Mouse (Mus musculus) liver, adult (tissue): Measurements from ENCODE around the gene Arhgap42.

ENCODE experiments used
- GATA4 ChIP-seq: IDR thresholded peaks from 2 replicates; pipeline ENCODE4 v1.6.1; 2014; ENCODE audit warnings: mild to moderate bottlenecking, low read length; ENCODE audit not compliant: insufficient replicate concordance

The Arhgap42 gene

DNA sequence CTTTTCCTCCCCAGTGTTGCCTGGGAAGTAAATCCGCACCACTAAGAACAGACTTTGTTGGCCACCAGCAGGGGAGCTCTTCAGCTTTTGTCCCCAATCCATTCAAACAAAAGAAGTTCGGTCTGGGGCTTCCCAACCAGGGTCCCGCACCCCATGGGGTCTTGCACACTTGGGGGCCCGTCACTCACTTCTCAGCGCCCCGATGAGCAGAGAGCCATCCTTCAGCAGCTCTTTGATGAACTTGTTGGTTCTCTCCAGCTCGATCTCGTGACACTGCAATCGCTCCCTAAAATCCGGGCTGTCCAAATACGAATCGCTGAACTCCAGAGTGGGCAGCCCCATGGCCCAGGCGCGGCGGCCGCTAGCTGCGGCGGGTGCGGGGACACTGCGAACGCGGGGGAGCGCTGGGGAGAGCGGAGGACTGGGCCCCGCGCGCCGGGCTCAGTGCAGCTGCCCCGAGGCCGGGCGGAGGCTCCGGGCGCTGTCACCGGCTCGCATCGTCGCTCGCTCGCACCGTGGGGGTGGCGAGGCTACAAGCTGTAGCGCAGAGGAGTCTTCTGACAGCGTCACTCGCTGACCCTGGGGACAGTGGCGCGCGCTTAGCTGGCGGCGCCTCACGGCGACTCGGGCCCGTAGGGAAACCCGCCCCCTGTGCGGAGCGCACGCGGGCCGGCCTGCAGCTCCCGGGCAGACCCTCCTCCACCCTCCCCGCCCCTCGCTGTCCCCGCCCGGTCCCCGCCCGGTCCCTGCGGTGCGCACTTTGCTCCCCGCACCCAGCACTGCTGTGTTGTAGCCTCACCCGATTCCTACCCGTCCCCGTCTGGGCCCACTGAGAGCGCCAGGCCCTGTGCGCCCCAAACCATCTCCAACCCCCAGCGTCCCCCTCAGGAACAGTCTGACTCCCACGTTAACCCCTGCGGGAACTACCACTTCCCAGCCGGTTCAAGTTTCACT is at the start of gene Arhgap42:
Gene Arhgap42, minus strand, starts transcription at position 664 of the 954 bp plus-strand sequence.
- no peak; the same call in 1 of the 2 replicates for TF ChIP-seq GATA4

DNA sequence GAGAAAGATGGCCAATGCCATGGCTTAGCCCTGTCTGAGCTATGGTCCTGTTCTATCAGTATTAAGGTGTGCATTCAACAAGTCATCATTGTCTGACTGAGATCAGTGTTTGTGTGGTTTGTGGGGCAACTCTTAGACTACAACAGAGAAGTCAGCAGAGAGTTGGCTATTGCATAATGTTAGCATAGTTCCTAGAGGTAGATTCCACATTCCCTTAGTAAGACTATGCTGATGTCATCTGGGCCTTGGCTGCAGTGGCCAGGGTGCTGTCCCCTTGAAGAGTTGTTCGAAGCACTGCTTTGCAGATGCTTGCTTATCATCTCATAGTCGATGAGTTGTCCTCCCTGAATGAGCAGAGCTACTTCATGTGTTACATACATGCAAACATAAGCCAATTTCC is 49.2 kb upstream of the Arhgap42 start:
- no peak for TF ChIP-seq GATA4

DNA sequence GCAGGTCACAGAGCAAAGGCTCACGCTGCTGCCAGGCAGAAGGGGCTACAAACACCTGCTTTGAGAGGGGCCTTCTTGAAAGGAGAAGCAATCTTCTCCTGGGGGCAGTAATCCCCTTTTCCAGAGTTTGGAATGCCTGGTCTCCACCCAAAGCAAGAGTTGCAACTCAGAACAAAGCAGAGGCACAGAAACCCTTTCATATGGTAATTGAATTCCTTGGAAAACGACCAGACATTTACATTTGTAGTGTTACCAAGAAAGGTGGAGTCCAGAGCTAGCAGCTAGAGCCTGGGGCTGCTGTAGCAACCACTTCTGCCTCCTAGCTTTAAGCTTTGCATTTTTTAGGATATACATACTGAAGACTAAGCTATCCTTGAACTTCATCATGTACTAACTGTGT is 30.4 kb upstream of the Arhgap42 start:
- no peak for TF ChIP-seq GATA4

DNA sequence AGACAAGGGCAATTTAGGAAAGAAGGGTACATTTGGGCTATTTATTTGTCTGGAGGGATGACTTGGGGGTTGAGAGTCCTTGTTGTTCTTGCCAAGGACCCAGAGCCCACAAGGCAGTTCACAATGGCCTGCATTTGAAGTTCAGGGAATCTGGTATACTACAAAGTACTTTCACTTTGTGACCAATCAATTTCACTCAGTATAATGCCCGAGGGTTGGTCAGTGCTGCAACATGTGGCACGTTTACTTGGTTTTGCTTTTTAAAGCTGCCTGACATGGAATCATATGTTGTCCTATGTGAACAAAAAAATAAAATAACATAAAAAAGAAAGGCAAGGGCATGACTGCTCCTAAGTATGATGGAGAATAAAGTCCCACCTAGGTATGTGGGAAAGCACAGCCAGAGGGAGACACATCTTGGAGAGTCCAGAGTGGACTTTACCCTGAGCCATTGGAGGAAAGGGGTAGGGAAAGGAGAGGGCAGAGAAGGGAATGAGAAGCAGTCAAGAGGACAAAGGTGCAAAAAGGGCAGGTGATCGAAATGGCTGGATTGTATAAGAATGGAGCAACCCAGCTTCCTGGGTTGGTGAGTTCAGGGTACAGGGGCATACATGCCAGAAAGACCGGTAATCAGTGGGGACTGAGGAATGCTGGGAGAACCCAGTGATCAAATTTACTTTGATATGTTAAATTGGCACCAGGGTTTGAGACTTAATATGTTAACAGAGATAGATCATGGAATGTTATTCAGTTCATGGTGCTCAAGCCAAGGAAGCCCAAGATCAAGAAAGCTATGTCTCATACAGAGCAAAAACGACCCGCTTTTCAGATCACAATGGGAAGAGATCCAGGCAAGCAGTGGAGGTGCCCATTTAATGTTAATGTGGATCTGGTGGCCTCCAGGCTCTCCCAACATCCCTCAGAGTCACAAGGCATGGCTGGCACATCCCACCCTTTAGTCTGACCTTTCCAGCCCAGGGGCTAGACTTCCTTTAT is 29.0 kb upstream of the Arhgap42 start:
- TF ChIP-seq GATA4, result no peak

DNA sequence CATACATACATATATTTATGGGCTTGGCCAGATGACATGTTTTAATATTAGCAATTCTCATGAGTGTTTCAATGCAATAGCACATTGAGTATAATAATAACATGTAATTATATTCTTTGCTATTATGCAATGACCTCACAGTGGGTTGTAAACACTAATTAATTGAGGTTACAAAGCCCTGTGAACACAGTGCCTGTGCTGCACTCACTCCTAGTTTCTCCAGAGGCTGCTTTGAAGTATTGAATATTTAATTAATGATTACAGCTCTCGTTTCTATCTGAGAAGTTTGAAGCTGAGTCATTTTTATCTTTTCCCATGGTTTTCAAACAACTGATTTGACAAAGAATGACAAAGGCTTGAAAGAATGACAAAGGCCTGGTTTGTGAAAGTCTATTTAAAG is 24.6 kb upstream of the Arhgap42 start:
- no peak for TF ChIP-seq GATA4

DNA sequence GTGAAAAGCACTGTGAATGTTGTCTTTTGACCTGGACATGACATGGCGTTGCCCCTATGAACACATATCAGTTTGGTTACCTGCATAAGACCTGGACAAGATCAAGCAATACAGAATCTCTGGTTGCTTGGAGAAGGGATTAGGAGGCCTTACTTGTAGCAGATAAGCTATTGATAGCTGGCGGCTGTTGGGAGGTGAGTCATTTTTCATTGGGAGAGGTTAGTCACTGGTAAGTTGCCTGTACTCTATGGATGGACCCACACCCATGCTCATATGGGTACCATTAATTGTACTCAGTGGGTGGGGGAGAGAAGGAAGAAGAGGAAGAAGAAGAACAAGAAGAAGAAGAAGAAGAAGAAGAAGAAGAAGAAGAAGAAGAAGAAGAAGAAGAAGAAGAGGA is 23.6 kb upstream of the Arhgap42 start:
- no peak for TF ChIP-seq GATA4

DNA sequence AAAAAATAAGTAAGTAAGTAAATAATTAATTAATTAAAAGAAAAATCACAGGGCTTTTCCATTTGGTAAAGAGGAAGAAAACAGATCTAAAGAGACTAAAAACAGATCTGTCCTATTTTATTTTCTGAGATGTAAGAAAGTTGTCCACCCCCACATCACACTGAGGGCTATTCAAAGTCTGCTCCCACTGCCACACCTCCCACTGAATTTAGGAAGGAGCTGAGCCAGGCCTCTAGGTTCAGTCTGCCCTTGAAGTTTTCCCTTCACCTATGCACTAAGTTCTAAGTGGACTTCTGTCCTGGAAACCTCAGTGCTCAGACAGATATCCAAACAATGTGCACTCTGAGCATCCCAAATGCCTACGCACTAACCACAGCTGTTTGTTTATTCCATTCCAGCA is 15.9 kb upstream of the Arhgap42 start:
- TF ChIP-seq GATA4, result no peak

DNA sequence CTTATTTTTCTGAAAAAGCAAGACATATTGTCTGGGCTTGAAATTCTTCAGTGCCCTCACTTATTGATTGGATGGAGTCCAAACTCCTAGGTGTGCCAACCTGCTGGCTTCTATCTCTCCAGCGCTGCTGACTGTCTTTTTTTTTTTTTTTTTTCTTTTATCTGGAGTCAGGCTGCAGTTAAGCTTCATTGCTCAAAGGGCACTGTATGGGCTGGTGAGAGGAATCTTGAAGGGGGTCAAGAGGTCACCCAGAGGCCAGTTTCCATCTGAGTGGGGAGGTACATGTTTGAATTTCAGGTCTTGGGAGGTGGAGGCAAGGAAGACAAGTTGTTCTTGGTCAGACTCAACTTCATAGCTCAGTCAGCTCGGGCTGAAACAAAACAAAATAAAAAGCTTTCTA is 9.6 kb upstream of the Arhgap42 start:
- no peak for TF ChIP-seq GATA4

DNA sequence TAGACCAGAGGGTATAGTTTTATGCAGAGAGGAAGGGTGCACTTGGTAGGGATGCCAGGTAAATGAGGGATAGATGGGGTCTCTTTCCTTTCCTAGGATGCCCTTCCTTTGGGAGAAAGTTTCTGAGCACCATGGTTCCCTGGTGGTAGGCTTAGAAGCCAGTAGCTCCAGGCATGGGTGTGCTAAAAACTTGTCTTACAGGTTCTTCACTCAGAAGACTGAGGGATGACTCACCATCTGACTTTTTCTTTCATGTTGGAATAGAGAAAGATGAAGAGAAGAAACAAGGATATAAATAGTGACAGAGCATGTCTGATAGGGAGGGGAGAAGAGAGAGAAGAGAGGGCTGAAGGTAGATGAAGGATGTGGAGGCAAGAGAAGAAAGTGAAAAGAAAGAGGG is 7.1 kb upstream of the Arhgap42 start:
- TF ChIP-seq GATA4, result no peak

DNA sequence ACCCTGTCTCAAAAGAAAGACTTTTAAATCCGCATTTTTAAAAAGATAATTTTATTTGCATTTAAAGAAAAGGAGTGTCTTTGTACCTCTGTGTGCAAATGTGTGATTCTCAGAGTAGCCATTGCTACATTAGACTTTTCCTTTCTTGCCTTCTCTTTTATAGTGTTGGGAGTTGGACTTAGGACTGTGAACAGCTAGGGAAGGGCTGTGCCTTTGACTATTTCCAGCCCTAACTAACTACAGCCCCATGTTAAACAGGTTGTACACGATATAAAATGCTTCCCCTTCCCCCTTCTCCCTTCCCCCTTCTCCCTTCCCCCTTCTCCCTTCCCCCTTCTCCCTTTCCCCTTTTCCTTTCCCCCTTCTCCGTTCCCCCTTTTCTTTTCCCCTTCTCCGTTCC is 4.9 kb upstream of the Arhgap42 start:
- TF ChIP-seq GATA4, result no peak

DNA sequence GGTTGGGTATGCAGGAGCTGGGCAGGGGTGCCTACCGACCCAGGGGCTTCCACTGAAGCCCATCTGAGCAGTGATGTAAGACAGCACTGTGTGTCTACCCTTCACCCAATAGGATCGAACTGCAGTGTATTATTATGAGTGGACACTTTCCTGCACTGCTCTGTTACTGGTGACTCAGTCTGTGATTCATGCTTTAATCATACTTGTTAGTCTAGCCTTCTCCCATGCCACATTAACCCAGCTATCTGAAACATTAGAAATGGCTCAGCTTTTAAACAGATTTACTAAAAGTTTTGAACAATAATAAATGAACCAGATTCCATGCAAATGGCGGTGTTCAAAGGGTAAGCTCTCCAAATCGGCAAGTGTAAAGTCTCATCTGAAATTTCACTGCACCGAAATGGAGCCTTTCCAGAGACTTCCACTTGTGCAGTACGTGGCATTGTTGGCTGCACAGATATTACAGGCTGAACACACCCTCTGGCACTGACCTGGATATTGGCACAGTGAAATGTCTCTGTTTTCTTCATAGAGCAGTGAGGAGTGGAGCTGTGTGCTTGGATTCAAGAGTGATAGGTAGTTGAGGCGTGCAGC is 2.4 kb upstream of the Arhgap42 start:
- TF ChIP-seq GATA4, result no peak

DNA sequence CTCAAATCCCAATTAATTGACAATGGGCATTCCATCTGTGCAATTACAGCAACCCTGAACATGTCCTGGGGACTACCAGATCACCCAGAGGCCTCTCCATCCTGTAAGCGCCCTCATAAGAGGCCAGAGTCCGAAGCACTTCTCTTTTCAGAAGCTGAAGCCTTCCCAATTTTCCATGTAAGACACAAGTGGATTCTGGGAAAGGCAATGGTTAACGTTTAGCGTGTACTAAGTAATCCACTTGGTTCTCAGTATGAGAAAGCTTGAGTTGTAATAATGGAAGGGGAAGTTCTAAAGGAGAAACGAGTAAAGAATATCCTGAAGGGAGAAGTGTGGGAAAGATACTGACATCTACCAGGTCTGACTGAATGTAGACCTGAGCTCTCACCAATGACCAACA is 1.4 kb downstream of the Arhgap42 start:
- TF ChIP-seq GATA4, result no peak

DNA sequence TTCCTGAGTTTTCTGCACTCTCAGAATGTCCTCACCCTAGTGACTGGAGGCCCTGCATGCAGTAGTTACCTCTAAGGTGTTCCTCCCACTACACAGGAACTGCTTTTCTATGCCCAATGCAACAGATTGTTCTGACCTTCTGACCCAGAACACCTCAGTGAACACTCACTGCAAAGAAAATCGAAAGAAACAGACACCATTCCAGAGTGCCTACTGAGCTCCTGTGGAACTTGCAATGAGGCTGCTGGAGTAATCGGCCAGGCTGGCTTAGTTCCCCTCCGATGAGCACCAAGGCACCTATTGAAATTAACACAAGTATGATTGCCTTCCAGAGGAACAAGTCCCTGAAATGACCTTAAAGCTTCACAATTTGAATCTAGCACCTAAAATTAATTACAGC is 9.2 kb downstream of the Arhgap42 start:
- TF ChIP-seq GATA4, result no peak

DNA sequence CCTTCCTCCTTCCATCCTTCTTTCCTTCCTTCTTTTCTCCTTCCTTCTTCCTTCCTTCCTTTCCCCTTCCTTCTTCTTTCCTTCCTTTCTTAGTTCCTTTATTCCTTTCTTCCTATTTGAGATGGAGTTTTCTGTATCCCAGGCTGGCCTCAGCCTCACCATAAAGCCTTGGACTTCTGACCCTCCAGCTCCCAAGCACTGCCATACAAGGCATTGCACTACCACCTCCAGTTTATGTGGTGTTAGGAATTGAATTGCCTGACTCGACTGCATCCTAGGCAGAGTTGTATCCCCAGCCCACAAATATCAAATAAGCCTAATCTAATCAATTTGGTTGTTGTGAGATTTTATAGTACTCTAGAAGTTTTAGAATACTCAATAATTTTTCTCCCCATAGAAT is 14.1 kb downstream of the Arhgap42 start:
- no peak for TF ChIP-seq GATA4

DNA sequence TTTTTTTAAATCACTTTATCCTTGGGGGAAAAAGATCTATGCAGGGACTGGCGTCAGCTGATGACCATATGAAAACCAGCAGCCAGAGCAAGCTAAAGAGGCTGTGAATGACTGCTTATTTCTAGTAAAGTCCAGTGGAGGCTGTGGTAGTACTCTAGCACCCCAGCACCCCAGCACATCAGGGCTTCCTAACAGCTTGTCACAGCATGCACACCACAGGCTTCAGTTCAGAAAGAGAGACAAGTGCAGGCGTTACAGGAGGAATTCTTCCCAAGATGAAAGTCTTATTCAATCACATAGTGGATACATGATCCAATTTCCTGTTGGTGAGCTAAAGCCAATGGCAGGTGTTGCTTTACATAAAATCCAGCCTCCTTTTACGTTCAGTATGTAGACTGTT is 15.5 kb downstream of the Arhgap42 start:
- TF ChIP-seq GATA4, result no peak
